18 mouse cellular contexts compared by ENCODE assay signal in the genomic region with DNA sequence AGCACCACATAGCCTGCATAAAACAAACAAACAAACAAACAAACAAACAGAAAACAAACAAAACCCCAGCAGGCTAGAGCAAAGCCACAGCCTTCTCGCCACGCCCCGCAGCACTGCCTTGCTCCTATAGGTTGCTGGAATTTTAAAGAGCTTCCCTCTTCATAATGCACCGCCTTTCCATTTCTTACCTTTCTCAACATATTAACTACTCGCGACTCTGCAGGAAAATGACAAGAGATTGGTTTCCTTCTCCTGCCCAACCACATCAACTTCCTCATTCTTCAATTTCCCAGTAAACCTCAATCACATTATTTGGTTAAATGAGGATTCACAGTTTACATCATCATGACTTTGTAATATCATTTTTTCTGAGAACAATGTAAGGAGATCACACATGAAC.
DNase-seq lines count a peak whose midpoint lies in the region; ATAC-seq lines count a peak whose summit lies in the region.
"Had no signal": no experiment of that assay in that cellular context is flagged by ENCODE, and none has a peak within 500 bp of the region (broad histone marks: within the 10 kb centered on the region; RNA-seq: fewer than 3 reads in every experiment).

No protein-coding gene starts in this region.

- DNase-seq in kidney, postnatal 4 days = no peak
- no peak for DNase-seq in layer of hippocampus, adult 9-10 months (ENCODE audit: low spot score)
- no peak for DNase-seq in left cerebral cortex, postnatal 4 days
- DNase-seq: adrenal gland, adult 8-10 months; adrenal gland, postnatal 14 days; adrenal gland, postnatal 36 days; cerebellum, adult 11-12 months; cerebellum, adult 8-10 months; cerebellum, adult 9-11 months; cerebellum, postnatal 14 days; cerebellum, postnatal 36 days; forebrain, postnatal 0 days had no signal

- ATAC-seq in common myeloid progenitor, adult 5-6 weeks (replicated peaks; ENCODE audit: low read depth, poor library complexity, severe bottlenecking) = peak; percentile 66
- peak; percentile 53 to 75; a peak in 3 of 4 replicates for ATAC-seq in hematopoietic stem cell, adult 5-6 weeks (replicated peaks in 1 of 2; ENCODE audit: insufficient read depth in 1 of 2, low FRiP score in 2 of 2, low TSS enrichment in 1 of 2, low read depth in 1 of 2, poor library complexity in 2 of 2, severe bottlenecking in 2 of 2)
- ATAC-seq: activated CD4-positive, CD25-positive, alpha-beta regulatory T cell, adult 4 months; forebrain, embryonic 13.5 days; forebrain, embryonic 15.5 days; forebrain, postnatal 0 days; Patski had no signal

- intact Hi-C loops in left cerebral cortex, postnatal 4 days (cut with DNase I) = no loop called here
